Comparison of ENCODE assay signal across 18 mouse cellular contexts in genomic region chr3:140744501-140744900, GRCm38 (mm10).
DNase-seq lines count a peak whose midpoint lies in the region.
"Had no signal": no experiment of that assay in that cellular context is flagged by ENCODE, and none has a peak within 500 bp of the region (broad histone marks: within the 10 kb centered on the region; RNA-seq: fewer than 3 reads in every experiment).

No protein-coding gene starts in this region.

- intact Hi-C loops in heart, postnatal 14 days (cut with DNase I) = no loop called here

- DNase-seq in heart, adult 11 months = peak; percentile 64
- DNase-seq in heart, postnatal 14 days = no peak
- peak; percentile 61 for DNase-seq in brain, adult 2 months (ENCODE audit: low read depth, low spot score)
- peak; percentile 35 for DNase-seq in cerebellum, adult 9-10 months
- DNase-seq in cerebellum, postnatal 36 days = peak; percentile 37 to 42
- DNase-seq in retina, postnatal 1 day = no peak
- no peak for DNase-seq in heart, adult 18-20 months
- DNase-seq: adrenal gland, postnatal 14 days; forebrain, postnatal 0 days; gastrocnemius, postnatal 10 days; kidney, adult 18-20 months; kidney, postnatal 10 days; layer of hippocampus, postnatal 36 days; liver; lung, adult 2 months; lung, postnatal 10 days; right cerebral cortex, postnatal 25 days; thymus, postnatal 14 days had no signal

Comparison
In these comparisons a context has a peak if more than half of its experiments do, and no peak if none do; other contexts are left out.
1. DNase-seq: peak in heart, adult 11 months (single experiment), brain, adult 2 months (single experiment), cerebellum, adult 9-10 months (single experiment) and cerebellum, postnatal 36 days (2 of 2); none in heart, postnatal 14 days (0 of 2), retina, postnatal 1 day (single experiment) and heart, adult 18-20 months (0 of 2).